Mouse (Mus musculus): ENCODE data around the gene Foxd1. TPM values are rescaled to one million over a fixed set of nuclear protein-coding genes. Genes with fewer than 3 reads are reported as not detected.

Foxd1 gene
- 0.12 and 0.54 TPM in 2 replicates for polyA plus RNA-seq (2014; fragmentation: Nextera tagmentation; extraction: Ambion mirVana)

DNA sequence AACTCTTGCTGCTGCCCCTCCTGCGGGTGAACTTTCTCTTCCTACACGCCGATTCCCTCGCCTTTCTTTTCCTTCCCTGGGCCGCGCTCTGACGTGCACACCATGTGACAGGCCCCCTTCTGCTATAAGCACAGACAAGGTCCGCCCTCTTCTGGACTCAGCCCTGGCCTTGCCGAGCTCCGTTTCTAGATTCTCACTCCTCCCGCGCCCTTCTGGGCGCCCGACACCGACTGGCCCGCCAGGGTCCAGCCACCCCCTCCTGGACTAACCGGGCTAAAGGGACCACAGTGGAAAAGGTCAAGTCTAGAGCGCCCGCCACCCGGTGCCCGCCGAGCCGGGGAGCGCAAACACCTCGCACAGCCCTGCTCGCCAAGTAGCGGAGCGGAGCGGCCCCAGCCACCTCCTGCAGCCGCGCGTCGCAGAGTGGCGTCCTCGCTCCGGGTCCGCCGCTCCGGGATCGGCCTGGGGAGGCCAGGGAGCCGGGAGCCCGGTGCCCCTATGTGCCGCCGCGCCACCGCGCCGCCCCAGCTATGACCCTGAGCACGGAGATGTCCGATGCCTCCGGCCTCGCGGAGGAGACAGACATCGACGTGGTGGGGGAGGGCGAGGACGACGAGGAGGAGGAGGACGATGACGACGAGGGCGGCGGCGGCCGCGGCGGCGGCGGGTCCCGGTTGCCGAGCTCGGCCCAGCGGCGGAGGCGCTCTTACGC is at the start of gene Foxd1:
Gene Foxd1, plus strand, starts transcription at position 153 of the 712 bp plus-strand sequence.
- H3K36me3 ChIP-seq (ENCODE audit: control insufficient read depth, insufficient read depth, low read length) = no peaks in the 10 kb centered on the region
- under 1% methylated on average over 76 of the region's 76 CpGs for WGBS
- peak within 1 kb of the TSS; percentile 58 for H3K4me2 ChIP-seq (ENCODE audit: low read length)
- H3K27me3 ChIP-seq (ENCODE audit: control insufficient read depth, insufficient read depth, low read length) = peaks cover 87% of the 10 kb centered on the region
- peak within 1 kb of the TSS; percentile 37 for H3K4me3 ChIP-seq (replicated peaks; ENCODE audit: low read depth, low read length)
- H3K9me3 ChIP-seq (ENCODE audit: control insufficient read depth, low read length) = no peaks in the 10 kb centered on the region
- DNase-seq = peak; percentile 72
- H3K4me1 ChIP-seq (ENCODE audit: control insufficient read depth, insufficient read depth, low read length) = peaks cover 10% of the 10 kb centered on the region
- H3K27ac ChIP-seq (replicated peaks; ENCODE audit: low read depth, low read length) = no peak within 1 kb of the TSS
- ATAC-seq (ENCODE audit: low FRiP score, low TSS enrichment) = peak; percentile 76
- H3K9ac ChIP-seq (replicated peaks; ENCODE audit: low read length) = peak within 1 kb of the TSS; percentile 26; the same call in 1 of the 2 replicates

DNA sequence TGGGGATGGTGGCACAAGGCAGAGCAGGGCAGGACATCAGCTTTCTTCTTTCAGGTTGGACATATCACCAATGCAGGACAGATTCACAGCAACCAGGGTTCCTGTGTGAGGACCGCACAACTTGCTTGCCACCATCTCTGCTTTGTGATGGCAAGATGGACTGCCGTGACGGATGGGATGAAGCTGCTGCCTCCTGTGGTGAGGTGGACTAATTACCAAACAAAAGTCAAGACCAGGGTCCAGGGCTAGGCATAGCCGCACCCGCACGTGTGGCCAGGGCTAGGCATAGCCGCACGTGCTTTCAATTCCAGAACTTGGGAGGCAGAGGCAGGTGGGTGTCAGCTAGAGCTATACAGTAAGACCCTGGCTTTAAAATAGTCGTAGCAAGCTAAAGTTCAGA is 48.8 kb upstream of the Foxd1 start:
- DNase-seq (no peak), ATAC-seq (ENCODE audit: low FRiP score, low TSS enrichment) (no peak)
- H3K4me2 ChIP-seq (ENCODE audit: low read length) = no peak overlapping the region
- H3K36me3 ChIP-seq (ENCODE audit: control insufficient read depth, insufficient read depth, low read length) = peaks cover 25% of the 10 kb centered on the region
- 84% methylated on average over 9 of the region's 9 CpGs for WGBS
- no peaks in the 10 kb centered on the region for H3K27me3 ChIP-seq (ENCODE audit: control insufficient read depth, insufficient read depth, low read length)
- no peak overlapping the region for H3K9ac ChIP-seq (replicated peaks; ENCODE audit: low read length)
- H3K9me3 ChIP-seq (ENCODE audit: control insufficient read depth, low read length) = no peaks in the 10 kb centered on the region
- no peak overlapping the region for H3K27ac ChIP-seq (replicated peaks; ENCODE audit: low read depth, low read length)
- no peak overlapping the region for H3K4me3 ChIP-seq (replicated peaks; ENCODE audit: low read depth, low read length)
- H3K4me1 ChIP-seq (ENCODE audit: control insufficient read depth, insufficient read depth, low read length) = peaks cover 5% of the 10 kb centered on the region; the same call in 1 of the 2 replicates

DNA sequence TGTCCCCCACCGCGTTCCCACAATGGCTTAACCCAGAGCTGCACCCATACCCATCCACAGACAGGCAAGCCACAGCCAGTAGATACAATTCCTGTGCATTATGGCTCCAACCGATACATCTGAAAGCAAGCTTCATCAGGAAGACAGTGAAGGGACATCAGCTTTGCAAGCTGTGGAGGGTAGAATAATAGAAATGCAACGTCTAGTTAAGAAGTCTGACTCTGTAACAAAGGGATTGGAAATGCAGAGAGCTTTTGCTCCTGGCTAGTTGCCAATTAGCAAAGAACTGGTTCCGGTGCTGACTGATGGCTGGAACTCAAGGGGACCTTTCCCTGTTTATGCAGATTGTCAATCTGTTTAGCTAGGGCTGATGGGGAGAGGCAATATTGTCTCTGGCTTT is 47.6 kb upstream of the Foxd1 start:
- peak overlapping the region; percentile 29; the same call in 1 of the 2 replicates for H3K9ac ChIP-seq (replicated peaks; ENCODE audit: low read length)

DNA sequence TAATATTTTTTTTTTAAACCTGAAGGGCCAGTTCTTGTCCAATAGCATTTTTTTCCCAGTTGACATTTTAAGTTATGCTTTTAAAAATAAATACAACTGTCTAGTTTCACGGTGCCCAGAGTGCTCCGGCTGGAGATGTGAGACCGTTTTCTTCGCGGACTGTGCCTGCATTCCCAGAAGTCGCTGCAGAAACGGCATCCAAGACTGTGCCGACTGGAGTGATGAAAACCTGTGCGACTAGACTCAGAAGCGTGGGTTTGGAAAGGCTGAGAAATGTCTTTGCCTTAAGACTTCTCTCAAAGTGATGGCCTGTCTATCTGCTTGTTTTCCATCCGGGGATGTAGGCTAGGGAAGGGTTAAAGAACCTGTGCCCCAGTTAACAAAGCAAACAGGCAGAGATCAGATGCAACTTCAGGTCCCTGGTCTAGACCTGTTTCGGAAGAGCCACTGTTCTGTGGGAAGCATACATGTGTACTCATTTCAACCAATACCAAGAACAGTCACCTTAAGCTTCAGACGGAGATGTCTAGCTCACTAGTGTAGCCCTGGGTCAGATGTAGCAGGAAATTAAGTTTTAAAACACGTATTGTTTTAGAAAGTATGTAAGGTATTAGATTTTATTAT is 47.1 kb upstream of the Foxd1 start:
- Histone ChIP-seq H3K4me3 (replicated peaks; ENCODE audit: low read depth, low read length) (no peak overlapping the region), H3K27ac (replicated peaks; ENCODE audit: low read depth, low read length) (peak overlapping the region; percentile 70), H3K9me3 (ENCODE audit: control insufficient read depth, low read length) (no peaks in the 10 kb centered on the region), H3K27me3 (ENCODE audit: control insufficient read depth, insufficient read depth, low read length) (no peaks in the 10 kb centered on the region), H3K4me1 (ENCODE audit: control insufficient read depth, insufficient read depth, low read length) (peaks cover 5% of the 10 kb centered on the region; the same call in 1 of the 2 replicates), H3K36me3 (ENCODE audit: control insufficient read depth, insufficient read depth, low read length) (peaks cover 42% of the 10 kb centered on the region), H3K9ac (replicated peaks; ENCODE audit: low read length) (0 out of 2 replicates have a peak overlapping the region, but pooled peaks have one; percentile 4), H3K4me2 (ENCODE audit: low read length) (no peak overlapping the region)
- ATAC-seq (ENCODE audit: low FRiP score, low TSS enrichment) (no peak), DNase-seq (peak; percentile 32)
- 59% methylated on average over 14 of the region's 14 CpGs for WGBS

More for the DNA sequence above, 47.6 kb upstream of the Foxd1 start:
- H3K27ac ChIP-seq (replicated peaks; ENCODE audit: low read depth, low read length) = peak overlapping the region; percentile 70
- H3K9me3 ChIP-seq (ENCODE audit: control insufficient read depth, low read length) = no peaks in the 10 kb centered on the region
- no peak overlapping the region for H3K4me3 ChIP-seq (replicated peaks; ENCODE audit: low read depth, low read length)
- H3K4me1 ChIP-seq (ENCODE audit: control insufficient read depth, insufficient read depth, low read length) = peaks cover 5% of the 10 kb centered on the region; the same call in 1 of the 2 replicates
- ATAC-seq (ENCODE audit: low FRiP score, low TSS enrichment) (no peak), DNase-seq (peak; percentile 60)
- H3K27me3 ChIP-seq (ENCODE audit: control insufficient read depth, insufficient read depth, low read length) = no peaks in the 10 kb centered on the region
- 0 out of 2 replicates have a peak overlapping the region, but pooled peaks have one; percentile 3 for H3K4me2 ChIP-seq (ENCODE audit: low read length)
- 26% methylated on average over 5 of the region's 5 CpGs for WGBS
- H3K36me3 ChIP-seq (ENCODE audit: control insufficient read depth, insufficient read depth, low read length) = peaks cover 36% of the 10 kb centered on the region

DNA sequence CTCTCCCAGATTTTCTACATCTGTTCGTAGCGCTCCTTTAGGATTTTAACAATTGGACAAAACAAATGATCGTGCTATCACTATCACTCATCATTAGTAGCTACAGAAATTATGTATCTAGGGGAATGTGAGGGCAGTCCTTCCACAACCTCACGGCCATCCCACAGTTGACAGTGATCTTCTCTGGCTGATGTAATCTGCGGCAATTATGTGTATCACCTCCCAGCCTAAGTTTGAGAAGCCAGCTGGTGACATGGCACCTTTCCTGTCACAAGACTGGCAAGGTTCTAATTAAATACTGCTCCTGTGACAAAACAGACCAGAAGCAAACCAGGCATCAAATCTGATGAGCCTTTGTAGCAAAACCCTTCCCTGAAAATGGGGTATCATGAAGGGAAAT is 46.0 kb upstream of the Foxd1 start:
- H3K36me3 ChIP-seq (ENCODE audit: control insufficient read depth, insufficient read depth, low read length) = peaks cover 52% of the 10 kb centered on the region
- no peak overlapping the region for H3K4me3 ChIP-seq (replicated peaks; ENCODE audit: low read depth, low read length)
- no peak overlapping the region for H3K4me2 ChIP-seq (ENCODE audit: low read length)
- no peak overlapping the region for H3K27ac ChIP-seq (replicated peaks; ENCODE audit: low read depth, low read length)
- ATAC-seq (ENCODE audit: low FRiP score, low TSS enrichment) (no peak), DNase-seq (no peak)
- H3K4me1 ChIP-seq (ENCODE audit: control insufficient read depth, insufficient read depth, low read length) = peaks cover 5% of the 10 kb centered on the region; the same call in 1 of the 2 replicates
- no peaks in the 10 kb centered on the region for H3K9me3 ChIP-seq (ENCODE audit: control insufficient read depth, low read length)
- H3K27me3 ChIP-seq (ENCODE audit: control insufficient read depth, insufficient read depth, low read length) = no peaks in the 10 kb centered on the region
- H3K9ac ChIP-seq (replicated peaks; ENCODE audit: low read length) = no peak overlapping the region
- 87% methylated on average over 5 of the region's 5 CpGs for WGBS

DNA sequence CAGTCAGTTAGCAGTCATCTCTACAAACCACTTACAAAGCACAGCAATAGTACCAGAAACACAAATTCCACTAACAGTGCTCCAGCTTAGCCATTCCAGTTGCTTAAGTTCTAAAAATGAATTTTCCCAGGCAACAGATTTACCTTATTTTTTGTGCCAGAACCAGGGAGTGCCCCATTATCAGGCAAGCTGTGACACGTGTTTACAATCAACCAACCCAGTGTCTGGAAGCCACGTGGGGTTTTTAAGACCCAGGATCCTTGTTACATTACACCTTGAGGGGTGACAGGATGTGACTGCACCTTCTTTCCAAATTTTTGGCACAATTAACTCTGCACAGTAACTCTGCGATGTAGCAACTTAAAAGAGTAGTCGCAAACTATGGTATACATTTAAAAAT is 45.3 kb upstream of the Foxd1 start:
- H3K27me3 ChIP-seq (ENCODE audit: control insufficient read depth, insufficient read depth, low read length) = no peaks in the 10 kb centered on the region
- no peak overlapping the region for H3K4me3 ChIP-seq (replicated peaks; ENCODE audit: low read depth, low read length)
- H3K4me2 ChIP-seq (ENCODE audit: low read length) = no peak overlapping the region
- peaks cover 5% of the 10 kb centered on the region; the same call in 1 of the 2 replicates for H3K4me1 ChIP-seq (ENCODE audit: control insufficient read depth, insufficient read depth, low read length)
- ATAC-seq (ENCODE audit: low FRiP score, low TSS enrichment) (no peak), DNase-seq (no peak)
- WGBS = 85% methylated on average over 4 of the region's 4 CpGs
- no peak overlapping the region for H3K27ac ChIP-seq (replicated peaks; ENCODE audit: low read depth, low read length)
- no peaks in the 10 kb centered on the region for H3K9me3 ChIP-seq (ENCODE audit: control insufficient read depth, low read length)
- no peak overlapping the region for H3K9ac ChIP-seq (replicated peaks; ENCODE audit: low read length)
- peaks cover 59% of the 10 kb centered on the region for H3K36me3 ChIP-seq (ENCODE audit: control insufficient read depth, insufficient read depth, low read length)

DNA sequence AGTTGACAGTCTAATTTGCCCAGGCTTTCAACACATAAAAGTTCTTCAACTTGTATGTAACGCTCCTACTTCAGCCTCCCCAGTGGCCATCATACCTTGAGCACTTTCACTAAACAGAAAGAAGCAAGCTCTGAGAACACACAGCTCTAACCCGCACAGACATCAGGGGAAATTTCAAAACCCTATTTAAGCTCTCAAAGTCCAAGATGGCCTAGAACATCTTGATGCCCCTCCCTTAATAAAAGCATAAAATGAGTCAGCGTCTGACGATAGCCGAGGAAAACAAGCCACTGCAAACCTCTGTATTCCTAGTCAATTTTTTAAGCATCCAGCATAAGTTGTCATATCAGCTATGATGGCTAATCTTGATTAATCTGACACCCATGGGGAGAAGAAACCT is 42.4 kb upstream of the Foxd1 start:
- WGBS = 98% methylated on average over 5 of the region's 5 CpGs
- ATAC-seq (ENCODE audit: low FRiP score, low TSS enrichment) (no peak), DNase-seq (no peak)

DNA sequence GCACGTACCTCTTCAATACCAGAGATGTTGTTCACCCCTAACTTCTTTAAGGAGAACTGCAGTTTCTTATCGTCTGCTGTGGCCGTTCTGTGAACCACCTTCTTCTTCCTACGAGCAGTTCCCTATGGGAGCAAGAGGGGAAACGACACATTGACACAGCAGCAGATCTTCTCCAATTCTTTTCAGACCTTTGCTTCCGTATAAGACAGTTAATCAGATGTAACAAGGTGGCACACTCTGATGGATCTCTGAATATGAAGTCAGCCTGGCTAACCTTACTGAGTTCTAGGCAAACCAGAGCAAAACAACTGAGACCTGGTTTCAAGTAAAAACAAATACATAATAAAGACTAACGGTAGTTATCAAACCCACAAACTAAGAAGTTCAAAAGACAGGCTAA is 40.4 kb upstream of the Foxd1 start:
- ATAC-seq (ENCODE audit: low FRiP score, low TSS enrichment) (no peak), DNase-seq (no peak)
- no peak overlapping the region for H3K4me3 ChIP-seq (replicated peaks; ENCODE audit: low read depth, low read length)
- peaks cover 53% of the 10 kb centered on the region for H3K36me3 ChIP-seq (ENCODE audit: control insufficient read depth, insufficient read depth, low read length)
- no peak overlapping the region for H3K4me2 ChIP-seq (ENCODE audit: low read length)
- no peaks in the 10 kb centered on the region for H3K27me3 ChIP-seq (ENCODE audit: control insufficient read depth, insufficient read depth, low read length)
- H3K9ac ChIP-seq (replicated peaks; ENCODE audit: low read length) = no peak overlapping the region
- 87% methylated on average over 7 of the region's 7 CpGs for WGBS
- H3K9me3 ChIP-seq (ENCODE audit: control insufficient read depth, low read length) = no peaks in the 10 kb centered on the region
- H3K27ac ChIP-seq (replicated peaks; ENCODE audit: low read depth, low read length) = no peak overlapping the region
- H3K4me1 ChIP-seq (ENCODE audit: control insufficient read depth, insufficient read depth, low read length) = peaks cover 13% of the 10 kb centered on the region

More for the DNA sequence above, 42.4 kb upstream of the Foxd1 start:
- Histone ChIP-seq H3K36me3 (ENCODE audit: control insufficient read depth, insufficient read depth, low read length) (peaks cover 64% of the 10 kb centered on the region), H3K4me2 (ENCODE audit: low read length) (no peak overlapping the region), H3K27ac (replicated peaks; ENCODE audit: low read depth, low read length) (no peak overlapping the region), H3K4me3 (replicated peaks; ENCODE audit: low read depth, low read length) (no peak overlapping the region), H3K9me3 (ENCODE audit: control insufficient read depth, low read length) (no peaks in the 10 kb centered on the region), H3K27me3 (ENCODE audit: control insufficient read depth, insufficient read depth, low read length) (no peaks in the 10 kb centered on the region), H3K9ac (replicated peaks; ENCODE audit: low read length) (no peak overlapping the region), H3K4me1 (ENCODE audit: control insufficient read depth, insufficient read depth, low read length) (peaks cover 13% of the 10 kb centered on the region)
